Mouse (Mus musculus) heart, postnatal 0 days (tissue): Measurements from ENCODE around the gene Fpgs.

Experiments used
- CTCF ChIP-seq: IDR thresholded peaks from 2 replicates; pipeline ENCODE4 v1.5.1; 2016; ENCODE audit warnings: antibody characterized with exemption, control low read depth, low read depth
- EP300 ChIP-seq: IDR thresholded peaks from 2 replicates; pipeline ENCODE4 v1.6.1; 2016; ENCODE audit warnings: antibody characterized with exemption, low read depth

GRCm38 (mm10) chr2:32644799-32645475 is 59.0 kb downstream of the Fpgs start:
- TF ChIP-seq CTCF (no peak), EP300 (no peak)
